Mouse (Mus musculus): ENCODE measurements around the gene Foxo6. TPM values are rescaled to one million over a fixed set of nuclear protein-coding genes. Genes with fewer than 3 reads are reported as not detected.

Foxo6 gene
- polyA plus RNA-seq, 1 experiment from 2014 or later = 0.12 TPM

- no peak for ATAC-seq (ENCODE audit: insufficient number of reproducible peaks, insufficient read depth, low FRiP score, low read depth)
- Histone ChIP-seq H3K9me3 (ENCODE audit: control insufficient read depth, low read depth, low read length) (no peaks in the 10 kb centered on the region), H3K9ac (replicated peaks; ENCODE audit: low read depth, low read length) (no peak overlapping the region), H3K36me3 (ENCODE audit: control insufficient read depth, insufficient read depth, low read length) (no peaks in the 10 kb centered on the region), H3K27me3 (ENCODE audit: control insufficient read depth, insufficient read depth, low read length) (no peaks in the 10 kb centered on the region), H3K27ac (ENCODE audit: low read length) (no peak overlapping the region), H3K4me3 (ENCODE audit: low read depth, low read length) (no peak overlapping the region), H3K4me2 (replicated peaks; ENCODE audit: low read depth, low read length) (no peak overlapping the region), H3K4me1 (ENCODE audit: control insufficient read depth, insufficient read depth, low read length) (no peaks in the 10 kb centered on the region)
- 81% methylated on average over 1 of the region's 1 CpGs for WGBS
Observed at GRCm38 (mm10) chr4:120323858-120324257, 36.7 kb upstream of the Foxo6 start.

GRCm38 (mm10) chr4:120323198-120323597 lies 36.0 kb upstream of the Foxo6 start:
- H3K9me3 ChIP-seq (ENCODE audit: control insufficient read depth, low read depth, low read length) = no peaks in the 10 kb centered on the region
- ATAC-seq (ENCODE audit: insufficient number of reproducible peaks, insufficient read depth, low FRiP score, low read depth) = no peak
- no peak overlapping the region for H3K4me2 ChIP-seq (replicated peaks; ENCODE audit: low read depth, low read length)
- H3K36me3 ChIP-seq (ENCODE audit: control insufficient read depth, insufficient read depth, low read length) = no peaks in the 10 kb centered on the region
- no peak overlapping the region for H3K27ac ChIP-seq (ENCODE audit: low read length)
- no peaks in the 10 kb centered on the region for H3K27me3 ChIP-seq (ENCODE audit: control insufficient read depth, insufficient read depth, low read length)
- no peak overlapping the region for H3K9ac ChIP-seq (replicated peaks; ENCODE audit: low read depth, low read length)
- WGBS = 35% methylated on average over 6 of the region's 6 CpGs
- H3K4me3 ChIP-seq (ENCODE audit: low read depth, low read length) = no peak overlapping the region
- H3K4me1 ChIP-seq (ENCODE audit: control insufficient read depth, insufficient read depth, low read length) = no peaks in the 10 kb centered on the region

GRCm38 (mm10) chr4:120317541-120317940 lies 30.4 kb upstream of the Foxo6 start:
- Histone ChIP-seq H3K27ac (ENCODE audit: low read length) (no peak overlapping the region), H3K4me2 (replicated peaks; ENCODE audit: low read depth, low read length) (no peak overlapping the region), H3K36me3 (ENCODE audit: control insufficient read depth, insufficient read depth, low read length) (no peaks in the 10 kb centered on the region), H3K9ac (replicated peaks; ENCODE audit: low read depth, low read length) (no peak overlapping the region), H3K27me3 (ENCODE audit: control insufficient read depth, insufficient read depth, low read length) (no peaks in the 10 kb centered on the region), H3K4me3 (ENCODE audit: low read depth, low read length) (no peak overlapping the region), H3K9me3 (ENCODE audit: control insufficient read depth, low read depth, low read length) (no peaks in the 10 kb centered on the region), H3K4me1 (ENCODE audit: control insufficient read depth, insufficient read depth, low read length) (no peaks in the 10 kb centered on the region)
- 62% methylated on average over 2 of the region's 2 CpGs for WGBS
- ATAC-seq (ENCODE audit: insufficient number of reproducible peaks, insufficient read depth, low FRiP score, low read depth) = no peak

- no peak for ATAC-seq (ENCODE audit: insufficient number of reproducible peaks, insufficient read depth, low FRiP score, low read depth)
- no peaks in the 10 kb centered on the region for H3K9me3 ChIP-seq (ENCODE audit: control insufficient read depth, low read depth, low read length)
- no peak overlapping the region for H3K4me2 ChIP-seq (replicated peaks; ENCODE audit: low read depth, low read length)
- no peak overlapping the region for H3K4me3 ChIP-seq (ENCODE audit: low read depth, low read length)
- no peaks in the 10 kb centered on the region for H3K4me1 ChIP-seq (ENCODE audit: control insufficient read depth, insufficient read depth, low read length)
- no peak overlapping the region for H3K9ac ChIP-seq (replicated peaks; ENCODE audit: low read depth, low read length)
- WGBS = 72% methylated on average over 4 of the region's 4 CpGs
- no peak overlapping the region for H3K27ac ChIP-seq (ENCODE audit: low read length)
- H3K27me3 ChIP-seq (ENCODE audit: control insufficient read depth, insufficient read depth, low read length) = no peaks in the 10 kb centered on the region
- no peaks in the 10 kb centered on the region for H3K36me3 ChIP-seq (ENCODE audit: control insufficient read depth, insufficient read depth, low read length)
Observed at GRCm38 (mm10) chr4:120316716-120317115, 29.6 kb upstream of the Foxo6 start.

GRCm38 (mm10) chr4:120314571-120314970 lies 27.4 kb upstream of the Foxo6 start:
- H3K36me3 ChIP-seq (ENCODE audit: control insufficient read depth, insufficient read depth, low read length) = no peaks in the 10 kb centered on the region
- no peaks in the 10 kb centered on the region for H3K27me3 ChIP-seq (ENCODE audit: control insufficient read depth, insufficient read depth, low read length)
- no peaks in the 10 kb centered on the region for H3K4me1 ChIP-seq (ENCODE audit: control insufficient read depth, insufficient read depth, low read length)
- 39% methylated on average over 3 of the region's 3 CpGs for WGBS
- H3K4me3 ChIP-seq (ENCODE audit: low read depth, low read length) = no peak overlapping the region
- no peak for ATAC-seq (ENCODE audit: insufficient number of reproducible peaks, insufficient read depth, low FRiP score, low read depth)
- H3K9me3 ChIP-seq (ENCODE audit: control insufficient read depth, low read depth, low read length) = no peaks in the 10 kb centered on the region
- no peak overlapping the region for H3K27ac ChIP-seq (ENCODE audit: low read length)
- no peak overlapping the region for H3K4me2 ChIP-seq (replicated peaks; ENCODE audit: low read depth, low read length)
- H3K9ac ChIP-seq (replicated peaks; ENCODE audit: low read depth, low read length) = no peak overlapping the region

- Histone ChIP-seq H3K4me2 (replicated peaks; ENCODE audit: low read depth, low read length) (no peak overlapping the region), H3K27me3 (ENCODE audit: control insufficient read depth, insufficient read depth, low read length) (no peaks in the 10 kb centered on the region), H3K36me3 (ENCODE audit: control insufficient read depth, insufficient read depth, low read length) (no peaks in the 10 kb centered on the region), H3K9ac (replicated peaks; ENCODE audit: low read depth, low read length) (no peak overlapping the region), H3K27ac (ENCODE audit: low read length) (no peak overlapping the region), H3K4me3 (ENCODE audit: low read depth, low read length) (no peak overlapping the region), H3K4me1 (ENCODE audit: control insufficient read depth, insufficient read depth, low read length) (no peaks in the 10 kb centered on the region), H3K9me3 (ENCODE audit: control insufficient read depth, low read depth, low read length) (no peaks in the 10 kb centered on the region)
- no peak for ATAC-seq (ENCODE audit: insufficient number of reproducible peaks, insufficient read depth, low FRiP score, low read depth)
- 80% methylated on average over 5 of the region's 5 CpGs for WGBS
Observed at GRCm38 (mm10) chr4:120313309-120313708, 26.2 kb upstream of the Foxo6 start.

GRCm38 (mm10) chr4:120304580-120304979 lies 17.4 kb upstream of the Foxo6 start:
- no peak overlapping the region for H3K4me2 ChIP-seq (replicated peaks; ENCODE audit: low read depth, low read length)
- no peak for ATAC-seq (ENCODE audit: insufficient number of reproducible peaks, insufficient read depth, low FRiP score, low read depth)
- WGBS = 8% methylated on average over 9 of the region's 9 CpGs

GRCm38 (mm10) chr4:120299287-120299686 lies 12.1 kb upstream of the Foxo6 start:
- Histone ChIP-seq H3K9ac (replicated peaks; ENCODE audit: low read depth, low read length) (no peak overlapping the region), H3K27ac (ENCODE audit: low read length) (no peak overlapping the region), H3K27me3 (ENCODE audit: control insufficient read depth, insufficient read depth, low read length) (no peaks in the 10 kb centered on the region), H3K4me1 (ENCODE audit: control insufficient read depth, insufficient read depth, low read length) (no peaks in the 10 kb centered on the region), H3K4me3 (ENCODE audit: low read depth, low read length) (no peak overlapping the region), H3K4me2 (replicated peaks; ENCODE audit: low read depth, low read length) (no peak overlapping the region), H3K36me3 (ENCODE audit: control insufficient read depth, insufficient read depth, low read length) (no peaks in the 10 kb centered on the region), H3K9me3 (ENCODE audit: control insufficient read depth, low read depth, low read length) (no peaks in the 10 kb centered on the region)
- no peak for ATAC-seq (ENCODE audit: insufficient number of reproducible peaks, insufficient read depth, low FRiP score, low read depth)
- 48% methylated on average over 7 of the region's 7 CpGs for WGBS

More at GRCm38 (mm10) chr4:120304580-120304979, 17.4 kb upstream of the Foxo6 start:
- no peaks in the 10 kb centered on the region for H3K9me3 ChIP-seq (ENCODE audit: control insufficient read depth, low read depth, low read length)
- no peaks in the 10 kb centered on the region for H3K36me3 ChIP-seq (ENCODE audit: control insufficient read depth, insufficient read depth, low read length)
- H3K27me3 ChIP-seq (ENCODE audit: control insufficient read depth, insufficient read depth, low read length) = no peaks in the 10 kb centered on the region
- H3K27ac ChIP-seq (ENCODE audit: low read length) = no peak overlapping the region
- H3K4me3 ChIP-seq (ENCODE audit: low read depth, low read length) = no peak overlapping the region
- H3K4me1 ChIP-seq (ENCODE audit: control insufficient read depth, insufficient read depth, low read length) = no peaks in the 10 kb centered on the region
- no peak overlapping the region for H3K9ac ChIP-seq (replicated peaks; ENCODE audit: low read depth, low read length)

- ATAC-seq (ENCODE audit: insufficient number of reproducible peaks, insufficient read depth, low FRiP score, low read depth) = no peak
- H3K27ac ChIP-seq (ENCODE audit: low read length) = no peak overlapping the region
- H3K4me3 ChIP-seq (ENCODE audit: low read depth, low read length) = no peak overlapping the region
- H3K9me3 ChIP-seq (ENCODE audit: control insufficient read depth, low read depth, low read length) = no peaks in the 10 kb centered on the region
- peaks cover 6% of the 10 kb centered on the region; the same call in 1 of the 2 replicates for H3K27me3 ChIP-seq (ENCODE audit: control insufficient read depth, insufficient read depth, low read length)
- no peaks in the 10 kb centered on the region for H3K36me3 ChIP-seq (ENCODE audit: control insufficient read depth, insufficient read depth, low read length)
- H3K9ac ChIP-seq (replicated peaks; ENCODE audit: low read depth, low read length) = no peak overlapping the region
- WGBS = 75% methylated on average over 11 of the region's 11 CpGs
- H3K4me2 ChIP-seq (replicated peaks; ENCODE audit: low read depth, low read length) = no peak overlapping the region
- 0 out of 2 replicates have a peak, but pooled peaks cover 5% of the 10 kb centered on the region for H3K4me1 ChIP-seq (ENCODE audit: control insufficient read depth, insufficient read depth, low read length)
Observed at GRCm38 (mm10) chr4:120291106-120291822, 4.1 kb upstream of the Foxo6 start.
